Comparison of ENCODE assay signal across 8 mouse cellular contexts in genomic region chrX:73911156-73911555, GRCm38 (mm10). TPM values are rescaled to one million over a fixed set of nuclear protein-coding genes. Genes with fewer than 3 reads are reported as not detected.
A peak's percentile ranks its signal among the peaks of the same experiment; 100 is the strongest.
DNase-seq lines count a peak whose midpoint lies in the region; ATAC-seq and TF ChIP-seq lines count a peak whose summit lies in the region.

No protein-coding gene starts in this region.

- DNase-seq in B cell, adult 2 months, result peak; percentile 58 to 60
- DNase-seq in limb, embryonic 14.5 days (ENCODE audit: low spot score), result no peak
- DNase-seq in naive thymus-derived CD4-positive, alpha-beta T cell, adult 2 months (ENCODE audit: low read depth), result peak; percentile 60
- no peak for DNase-seq in cerebellum, adult 2 months
- no peak for DNase-seq in layer of hippocampus, postnatal 25 days (ENCODE audit: extremely low spot score in 1 of 2, low spot score in 1 of 2)
- no peak for DNase-seq in layer of hippocampus, adult 9-11 months

- TF ChIP-seq POLR2A in limb, embryonic 14.5 days (IDR thresholded peaks at IDR 0.05; ENCODE audit: borderline replicate concordance, extremely low read depth, insufficient read depth, insufficient read length), result no peak
- TF ChIP-seq POLR2A in cerebellum, adult 2 months (IDR thresholded peaks at IDR 0.05; ENCODE audit: borderline replicate concordance, insufficient read depth, low read length), result no peak

- WGBS in heart, embryonic 14.5 days, result 13% methylated on average over 23 of the region's 26 CpGs
- WGBS in limb, embryonic 14.5 days, result 35% methylated on average over 12 of the region's 26 CpGs
- WGBS in cerebellum, adult 2 months, result 18% methylated on average over 25 of the region's 26 CpGs

- H3K4me2 ChIP-seq in heart, embryonic 14.5 days (ENCODE audit: low read length), result peak overlapping the region; percentile 38
- peak overlapping the region; percentile 36 for H3K4me2 ChIP-seq in limb, embryonic 14.5 days (replicated peaks; ENCODE audit: low read depth, low read length, severe bottlenecking)

- H3K9ac ChIP-seq in heart, embryonic 14.5 days (ENCODE audit: low read length), result no peak overlapping the region
- no peak overlapping the region for H3K9ac ChIP-seq in limb, embryonic 14.5 days (ENCODE audit: low read depth, low read length, severe bottlenecking)

- H3K36me3 ChIP-seq in E14TG2a.4 (ENCODE audit: insufficient read depth, low read length), result peaks cover 4% of the 10 kb centered on the region
- no peaks in the 10 kb centered on the region for H3K36me3 ChIP-seq in heart, embryonic 14.5 days (ENCODE audit: control insufficient read depth, insufficient read depth, low read length)
- no peaks in the 10 kb centered on the region for H3K36me3 ChIP-seq in limb, embryonic 14.5 days (ENCODE audit: control insufficient read depth, insufficient read depth, low read length)

- no peak for TF ChIP-seq CTCF in E14TG2a.4 (conservative IDR thresholded peaks at IDR 0.05; ENCODE audit: low read length)
- no peak for TF ChIP-seq CTCF in cerebellum, adult 2 months (IDR thresholded peaks at IDR 0.05; ENCODE audit: borderline replicate concordance, insufficient read depth, low read depth, low read length)

- no peak overlapping the region for H3K27ac ChIP-seq in heart, embryonic 14.5 days (replicated peaks in 1 of 2; ENCODE audit: control insufficient read depth in 1 of 2, insufficient read depth in 1 of 2, low read depth in 2 of 2, low read length in 2 of 2)
- no peak overlapping the region for H3K27ac ChIP-seq in limb, embryonic 14.5 days (replicated peaks; ENCODE audit: low read depth, low read length)
- no peak overlapping the region for H3K27ac ChIP-seq in cerebellum, adult 2 months (ENCODE audit: insufficient read depth, low read length)

- H3K4me1 ChIP-seq in E14TG2a.4 (replicated peaks; ENCODE audit: low read depth, low read length), result peaks cover 33% of the 10 kb centered on the region
- H3K4me1 ChIP-seq in heart, embryonic 14.5 days (ENCODE audit: control insufficient read depth in 2 of 2, insufficient read depth in 2 of 2, low read length in 2 of 2), result no peaks in the 10 kb centered on the region; a peak in 1 of 4 replicates
- H3K4me1 ChIP-seq in limb, embryonic 14.5 days (ENCODE audit: control insufficient read depth, insufficient read depth, low read length), result no peaks in the 10 kb centered on the region
- H3K4me1 ChIP-seq in cerebellum, adult 2 months (ENCODE audit: control insufficient read depth, insufficient read depth, low read length), result no peaks in the 10 kb centered on the region

- peak overlapping the region; percentile 67 for H3K4me3 ChIP-seq in E14TG2a.4 (replicated peaks; ENCODE audit: low read length)
- H3K4me3 ChIP-seq in heart, embryonic 14.5 days (ENCODE audit: control insufficient read depth in 1 of 2, insufficient read depth in 1 of 2, low read depth in 1 of 2, low read length in 2 of 2), result peak overlapping the region; percentile 2 to 12; a peak in 3 of 4 replicates
- peak overlapping the region; percentile 11; the same call in 1 of the 2 replicates for H3K4me3 ChIP-seq in limb, embryonic 14.5 days (replicated peaks; ENCODE audit: low read length)
- H3K4me3 ChIP-seq in cerebellum, adult 2 months (replicated peaks; ENCODE audit: insufficient read depth, low read depth, low read length), result no peak overlapping the region

- no peaks in the 10 kb centered on the region for H3K27me3 ChIP-seq in E14TG2a.4 (ENCODE audit: insufficient read depth, low read length)
- no peaks in the 10 kb centered on the region; the same call in 1 of the 2 replicates for H3K27me3 ChIP-seq in heart, embryonic 14.5 days (ENCODE audit: control insufficient read depth, insufficient read depth, low read length)
- H3K27me3 ChIP-seq in limb, embryonic 14.5 days (ENCODE audit: control insufficient read depth, insufficient read depth, low read length), result no peaks in the 10 kb centered on the region
- H3K27me3 ChIP-seq in cerebellum, adult 2 months (ENCODE audit: control insufficient read depth, insufficient read depth, low read length), result no peaks in the 10 kb centered on the region

- no peaks in the 10 kb centered on the region for H3K9me3 ChIP-seq in E14TG2a.4 (ENCODE audit: low read length)
- H3K9me3 ChIP-seq in heart, embryonic 14.5 days (ENCODE audit: control insufficient read depth, low read length), result no peaks in the 10 kb centered on the region
- H3K9me3 ChIP-seq in limb, embryonic 14.5 days (ENCODE audit: control insufficient read depth, low read length), result no peaks in the 10 kb centered on the region

- 0 out of 2 replicates have a peak, but pooled peaks have one; percentile 27 for ATAC-seq in heart, embryonic 14.5 days (ENCODE audit: insufficient number of reproducible peaks, insufficient read depth, low FRiP score, low read depth)
- no peak for ATAC-seq in limb, embryonic 14.5 days (ENCODE audit: low FRiP score, low read depth)

RNA-seq across cellular contexts. Expression of gene Arhgap4, which starts 10.5 kb away (rescaled TPM):
- 1.1 and 1.5 TPM in 2 replicates for polyA plus RNA-seq in heart, embryonic 14.5 days (2014; fragmentation: Nextera tagmentation; extraction: Ambion mirVana)
- polyA plus RNA-seq in limb, embryonic 14.5 days (2012; rRNA removed), result 8.8 and 9.3 TPM in 2 replicates
- polyA plus RNA-seq in limb, embryonic 14.5 days (2014; fragmentation: Nextera tagmentation; extraction: Ambion mirVana), result 2.7 and 3.7 TPM in 2 replicates
- polyA plus RNA-seq in cerebellum, adult 2 months (2012; rRNA removed), result 5.4 and 5.9 TPM in 2 replicates
- 1 to 10 TPM; 4.7 to 5.8 TPM for total RNA-seq in layer of hippocampus, postnatal 25 days (2021)

RNA-seq across cellular contexts. Expression of gene Naa10, which starts 10.6 kb away (rescaled TPM):
- polyA plus RNA-seq in heart, embryonic 14.5 days (2014; fragmentation: Nextera tagmentation; extraction: Ambion mirVana), result 84.4 and 84.8 TPM in 2 replicates
- polyA plus RNA-seq in limb, embryonic 14.5 days (2012; rRNA removed), result 114 and 128 TPM in 2 replicates
- 112 and 117 TPM in 2 replicates for polyA plus RNA-seq in limb, embryonic 14.5 days (2014; fragmentation: Nextera tagmentation; extraction: Ambion mirVana)
- polyA plus RNA-seq in cerebellum, adult 2 months (2012; rRNA removed), result 92.3 and 96.2 TPM in 2 replicates
- 10 to 100 TPM; 57.6 to 62.8 TPM for total RNA-seq in layer of hippocampus, postnatal 25 days (2021)

RNA-seq across cellular contexts. Expression of gene L1cam, which starts 15.3 kb away (rescaled TPM):
- polyA plus RNA-seq in heart, embryonic 14.5 days (2014; fragmentation: Nextera tagmentation; extraction: Ambion mirVana), result 0.39 and 0.54 TPM in 2 replicates
- 7.8 and 8.6 TPM in 2 replicates for polyA plus RNA-seq in limb, embryonic 14.5 days (2012; rRNA removed)
- 2.9 and 4.6 TPM in 2 replicates for polyA plus RNA-seq in limb, embryonic 14.5 days (2014; fragmentation: Nextera tagmentation; extraction: Ambion mirVana)
- 97.0 and 98.1 TPM in 2 replicates for polyA plus RNA-seq in cerebellum, adult 2 months (2012; rRNA removed)
- 100 to 1,000 TPM; 125 to 140 TPM for total RNA-seq in layer of hippocampus, postnatal 25 days (2021)

RNA-seq across cellular contexts. Expression of gene Avpr2, which starts 19.3 kb away (rescaled TPM):
- polyA plus RNA-seq in heart, embryonic 14.5 days (2014; fragmentation: Nextera tagmentation; extraction: Ambion mirVana), result not detected in 2 replicates
- polyA plus RNA-seq in limb, embryonic 14.5 days (2012; rRNA removed), result 0.03 TPM in 1 of 2 replicates, not detected in the other
- polyA plus RNA-seq in limb, embryonic 14.5 days (2014; fragmentation: Nextera tagmentation; extraction: Ambion mirVana), result 0.10 TPM in 1 of 2 replicates, not detected in the other
- 0.16 and 0.41 TPM in 2 replicates for polyA plus RNA-seq in cerebellum, adult 2 months (2012; rRNA removed)
- total RNA-seq in layer of hippocampus, postnatal 25 days (2021), result not detected

RNA-seq across cellular contexts. Expression of gene Renbp, which starts 19.5 kb away (rescaled TPM):
- 55.5 and 63.7 TPM in 2 replicates for polyA plus RNA-seq in heart, embryonic 14.5 days (2014; fragmentation: Nextera tagmentation; extraction: Ambion mirVana)
- 29.6 and 33.7 TPM in 2 replicates for polyA plus RNA-seq in limb, embryonic 14.5 days (2012; rRNA removed)
- polyA plus RNA-seq in limb, embryonic 14.5 days (2014; fragmentation: Nextera tagmentation; extraction: Ambion mirVana), result 34.0 and 39.3 TPM in 2 replicates
- 9.7 and 11.0 TPM in 2 replicates for polyA plus RNA-seq in cerebellum, adult 2 months (2012; rRNA removed)
- total RNA-seq in layer of hippocampus, postnatal 25 days (2021), result 1 to 10 TPM; 3.6 to 4.2 TPM

Comparison
In these comparisons a context has a peak if more than half of its experiments do, and no peak if none do; other contexts are left out.
1. DNase-seq: peak in B cell, adult 2 months (2 of 2) and naive thymus-derived CD4-positive, alpha-beta T cell, adult 2 months (single experiment); none in limb, embryonic 14.5 days (single experiment), cerebellum, adult 2 months (0 of 2), layer of hippocampus, postnatal 25 days (0 of 2) and layer of hippocampus, adult 9-11 months (single experiment).
2. RNA of gene L1cam, which starts 15.3 kb away (polyA plus RNA-seq): 97.0 to 98.1 TPM in cerebellum, adult 2 months; 2.9 to 8.6 TPM in limb, embryonic 14.5 days and 0.39 to 0.54 TPM in heart, embryonic 14.5 days; every median in the first group is over 10 times any median in the second.